In the genomic region with DNA sequence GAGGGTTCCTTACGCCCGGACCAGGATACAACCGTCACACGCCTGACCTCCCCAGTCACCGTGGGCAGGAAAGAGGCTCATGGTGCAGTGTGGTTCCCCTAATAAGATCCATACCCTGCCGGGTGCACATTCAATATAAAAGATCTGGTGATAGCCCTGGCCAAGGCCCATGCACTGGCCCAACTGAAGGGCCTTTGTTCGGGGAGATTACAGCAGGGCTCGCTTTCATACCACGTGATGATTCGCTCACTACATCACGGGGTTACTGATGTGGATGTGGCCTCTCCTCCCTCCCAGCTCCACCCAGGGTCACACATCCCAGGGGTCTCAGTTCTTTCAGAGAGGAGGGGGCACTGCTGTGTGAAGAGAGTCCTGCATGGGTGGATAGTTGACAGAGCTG, we compare ENCODE assay signal across 12 mouse cellular contexts. TPM values are rescaled to one million over a fixed set of nuclear protein-coding genes. Genes with fewer than 3 reads are reported as not detected.
A peak's percentile ranks its signal among the peaks of the same experiment; 100 is the strongest.
DNase-seq lines count a peak whose midpoint lies in the region; ATAC-seq lines count a peak whose summit lies in the region.
"Had no signal": no experiment of that assay in that cellular context is flagged by ENCODE, and none has a peak within 500 bp of the region (broad histone marks: within the 10 kb centered on the region; RNA-seq: fewer than 3 reads in every experiment).

No protein-coding gene starts in this region.

- H3K27me3 ChIP-seq in heart, embryonic 15.5 days: no peaks in the 10 kb centered on the region
- H3K27me3 ChIP-seq in midbrain, embryonic 10.5 days (ENCODE audit: low read depth, poor library complexity, severe bottlenecking): peaks cover 74% of the 10 kb centered on the region
- 0 out of 2 replicates have a peak, but pooled peaks cover 4% of the 10 kb centered on the region for H3K27me3 ChIP-seq in midbrain, embryonic 15.5 days (replicated peaks)
- H3K27me3 ChIP-seq in forebrain, embryonic 12.5 days: 0 out of 2 replicates have a peak, but pooled peaks cover 3% of the 10 kb centered on the region
- H3K27me3 ChIP-seq in limb, embryonic 13.5 days: no peaks in the 10 kb centered on the region

- no peaks in the 10 kb centered on the region for H3K36me3 ChIP-seq in heart, embryonic 15.5 days
- H3K36me3 ChIP-seq in midbrain, embryonic 10.5 days: no peaks in the 10 kb centered on the region
- H3K36me3 ChIP-seq in midbrain, embryonic 15.5 days (replicated peaks): no peaks in the 10 kb centered on the region
- no peaks in the 10 kb centered on the region for H3K36me3 ChIP-seq in forebrain, embryonic 12.5 days (replicated peaks)
- no peaks in the 10 kb centered on the region for H3K36me3 ChIP-seq in limb, embryonic 13.5 days

- H3K9ac ChIP-seq in heart, embryonic 15.5 days: 0 out of 2 replicates have a peak overlapping the region, but pooled peaks have one; percentile 22
- H3K9ac ChIP-seq in midbrain, embryonic 15.5 days: no peak overlapping the region
- H3K9ac ChIP-seq in forebrain, embryonic 12.5 days: 0 out of 2 replicates have a peak overlapping the region, but pooled peaks have one; percentile 21
- H3K9ac ChIP-seq in limb, embryonic 13.5 days: no peak overlapping the region
- H3K9ac ChIP-seq: liver, embryonic 14.5 days had no signal

- 72% methylated on average over 11 of the region's 11 CpGs for WGBS in heart, embryonic 15.5 days
- 78% methylated on average over 11 of the region's 11 CpGs for WGBS in midbrain, embryonic 10.5 days
- WGBS in midbrain, embryonic 15.5 days: 58% methylated on average over 11 of the region's 11 CpGs
- 32% methylated on average over 11 of the region's 11 CpGs for WGBS in forebrain, embryonic 12.5 days
- 58% methylated on average over 11 of the region's 11 CpGs for WGBS in limb, embryonic 13.5 days

- H3K4me1 ChIP-seq in heart, embryonic 15.5 days (replicated peaks): peaks cover 68% of the 10 kb centered on the region
- H3K4me1 ChIP-seq in midbrain, embryonic 10.5 days: peaks cover 81% of the 10 kb centered on the region
- 0 out of 2 replicates have a peak, but pooled peaks cover 5% of the 10 kb centered on the region for H3K4me1 ChIP-seq in midbrain, embryonic 15.5 days
- peaks cover 91% of the 10 kb centered on the region for H3K4me1 ChIP-seq in forebrain, embryonic 12.5 days
- peaks cover 85% of the 10 kb centered on the region for H3K4me1 ChIP-seq in limb, embryonic 13.5 days

- H3K4me2 ChIP-seq in heart, embryonic 15.5 days: no peak overlapping the region
- no peak overlapping the region for H3K4me2 ChIP-seq in midbrain, embryonic 15.5 days
- H3K4me2 ChIP-seq in forebrain, embryonic 12.5 days: 0 out of 2 replicates have a peak overlapping the region, but pooled peaks have one; percentile 1
- peak overlapping the region; percentile 19; the same call in 1 of the 2 replicates for H3K4me2 ChIP-seq in limb, embryonic 13.5 days (replicated peaks)

- no peaks in the 10 kb centered on the region for H3K9me3 ChIP-seq in heart, embryonic 15.5 days (replicated peaks)
- no peaks in the 10 kb centered on the region for H3K9me3 ChIP-seq in midbrain, embryonic 10.5 days (replicated peaks)
- no peaks in the 10 kb centered on the region for H3K9me3 ChIP-seq in midbrain, embryonic 15.5 days
- no peaks in the 10 kb centered on the region for H3K9me3 ChIP-seq in forebrain, embryonic 12.5 days
- H3K9me3 ChIP-seq in limb, embryonic 13.5 days: no peaks in the 10 kb centered on the region

- no peak for DNase-seq in heart, adult 9 months (ENCODE audit: low spot score in 2 of 2)
- DNase-seq in midbrain, embryonic 10.5 days (ENCODE audit: low spot score): no peak
- DNase-seq in adrenal gland, adult 18-20 months (ENCODE audit: low spot score in 2 of 2): no peak
- no peak for DNase-seq in spleen, adult 18-20 months
- DNase-seq: embryo, embryonic 11 days; gastrocnemius, postnatal 25 days; thymus, adult 2 months had no signal

- ATAC-seq in heart, embryonic 15.5 days (replicated peaks; ENCODE audit: insufficient number of reproducible peaks, insufficient read depth, low FRiP score, low read depth): no peak
- no peak for ATAC-seq in midbrain, embryonic 15.5 days (replicated peaks)
- peak; percentile 44; the same call in 1 of the 2 replicates for ATAC-seq in forebrain, embryonic 12.5 days (ENCODE audit: low FRiP score)
- no peak for ATAC-seq in limb, embryonic 13.5 days (ENCODE audit: low FRiP score, low read depth)

- peak overlapping the region; percentile 66 for H3K27ac ChIP-seq in heart, embryonic 15.5 days
- H3K27ac ChIP-seq in midbrain, embryonic 10.5 days (replicated peaks): peak overlapping the region; percentile 76
- H3K27ac ChIP-seq in midbrain, embryonic 15.5 days: no peak overlapping the region
- H3K27ac ChIP-seq in forebrain, embryonic 12.5 days: peak overlapping the region; percentile 79
- H3K27ac ChIP-seq in limb, embryonic 13.5 days: peak overlapping the region; percentile 48; the same call in 1 of the 2 replicates
- H3K27ac ChIP-seq: liver, embryonic 14.5 days had no signal

- H3K4me3 ChIP-seq in heart, embryonic 15.5 days: no peak overlapping the region
- H3K4me3 ChIP-seq in midbrain, embryonic 10.5 days: no peak overlapping the region
- H3K4me3 ChIP-seq in midbrain, embryonic 15.5 days: no peak overlapping the region
- H3K4me3 ChIP-seq in forebrain, embryonic 12.5 days (replicated peaks): no peak overlapping the region
- no peak overlapping the region for H3K4me3 ChIP-seq in limb, embryonic 13.5 days

RNA-seq across cellular contexts. Expression of gene Prdm16, which starts 50.3 kb away (rescaled TPM):
- polyA plus RNA-seq in heart, embryonic 15.5 days (2015; fragmentation: Nextera tagmentation; extraction: Ambion mirVana): 18.6 and 20.9 TPM in 2 replicates
- 12.5 and 14.1 TPM in 2 replicates for polyA plus RNA-seq in midbrain, embryonic 10.5 days (2016; fragmentation: Nextera tagmentation; extraction: Ambion mirVana)
- polyA plus RNA-seq in midbrain, embryonic 15.5 days (2015; fragmentation: Nextera tagmentation; extraction: Ambion mirVana): 11.2 and 11.5 TPM in 2 replicates
- polyA plus RNA-seq in forebrain, embryonic 12.5 days (2016; fragmentation: Nextera tagmentation; extraction: Ambion mirVana): 40.5 and 49.4 TPM in 2 replicates
- 58.8 and 64.5 TPM in 2 replicates for polyA plus RNA-seq in limb, embryonic 13.5 days (2015; fragmentation: Nextera tagmentation; extraction: Ambion mirVana)
- total RNA-seq in adrenal gland, adult 18-20 months (2021): 1 to 10 TPM; 4.3 to 7.6 TPM

Comparison
In these comparisons a context has a peak if more than half of its experiments do, and no peak if none do; other contexts are left out.
1. H3K4me2 ChIP-seq: peak in forebrain, embryonic 12.5 days (single experiment) and limb, embryonic 13.5 days (single experiment); none in heart, embryonic 15.5 days (single experiment) and midbrain, embryonic 15.5 days (single experiment).
2. H3K9ac ChIP-seq: peak in heart, embryonic 15.5 days (single experiment) and forebrain, embryonic 12.5 days (single experiment); none in midbrain, embryonic 15.5 days (single experiment) and limb, embryonic 13.5 days (single experiment).